Mouse (Mus musculus): ENCODE measurements at regions not wholly inside any gene's neighbourhood (a gene's known extent, or its start where the extent isn't known, plus 50 kb on each side); places are given as distances from the start of the nearest gene placed in this dataset.

DNA sequence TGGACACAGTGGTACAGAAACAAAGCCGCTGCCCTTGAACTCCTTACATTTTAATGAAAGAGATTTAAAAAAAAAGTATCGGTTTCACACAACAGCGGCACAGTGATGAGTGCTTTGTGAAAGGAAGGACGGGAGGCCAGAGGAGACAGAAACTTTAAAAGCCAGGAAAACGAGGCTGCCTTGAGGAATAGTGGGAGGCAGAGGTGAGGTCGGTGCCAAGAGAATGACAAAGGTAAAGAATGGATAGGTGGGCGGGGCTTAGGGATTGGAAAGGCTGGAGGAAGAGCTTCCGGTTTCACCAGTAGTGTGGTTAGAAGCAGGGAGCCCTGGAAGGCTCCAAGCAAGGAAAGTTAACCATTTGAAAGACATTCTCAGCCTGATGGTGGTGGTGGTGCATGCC is 88.0 kb upstream of the Arhgap32 start:
- TF ChIP-seq CTCF (IDR thresholded peaks at IDR 0.05; ENCODE audit: low read depth), result no peak
- no peak for TF ChIP-seq EP300 (optimal IDR thresholded peaks at IDR 0.05)
